ENCODE assay signal across 8 mouse cellular contexts in the genomic region with DNA sequence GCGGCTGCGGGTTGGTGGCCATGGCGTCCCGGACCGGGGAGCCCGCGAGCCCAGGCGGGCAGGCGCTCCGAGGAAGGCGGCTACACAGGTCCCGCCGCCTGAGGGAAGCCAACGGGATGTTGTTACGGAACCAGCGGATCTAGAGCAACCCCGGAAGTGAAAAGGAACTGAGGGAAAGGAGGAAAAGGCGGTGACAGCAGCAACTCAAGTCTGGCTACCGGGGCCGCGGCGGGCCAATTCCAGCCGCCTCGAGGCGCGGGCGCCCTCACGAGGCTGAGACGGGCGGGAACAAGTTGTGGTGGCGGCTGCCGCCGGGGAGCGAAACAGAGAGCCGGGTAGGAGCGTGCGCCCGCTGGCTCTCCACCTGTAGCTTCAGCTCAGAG. TPM values are rescaled to one million over a fixed set of nuclear protein-coding genes. Genes with fewer than 3 reads are reported as not detected.
DNase-seq lines count a peak whose midpoint lies in the region; ATAC-seq and TF ChIP-seq lines count a peak whose summit lies in the region.

Gene Bod1l, minus strand, starts transcription at position 169 of the 383 bp plus-strand sequence.

- peak; percentile 81 for ATAC-seq in G1E (ENCODE audit: extremely low read depth, insufficient number of reproducible peaks, low FRiP score, poor library complexity, severe bottlenecking)
- peak; percentile 96 for ATAC-seq in forebrain, embryonic 16.5 days
- peak; percentile 96 for ATAC-seq in lung, embryonic 14.5 days (ENCODE audit: insufficient read depth)

- no peaks in the 10 kb centered on the region for H3K27me3 ChIP-seq in G1E (ENCODE audit: insufficient read depth, low read length)
- H3K27me3 ChIP-seq in forebrain, embryonic 16.5 days (replicated peaks; ENCODE audit: control insufficient read depth, insufficient read depth, low read length): no peaks in the 10 kb centered on the region
- no peaks in the 10 kb centered on the region for H3K27me3 ChIP-seq in lung, embryonic 14.5 days (ENCODE audit: insufficient read depth, low read length)
- H3K27me3 ChIP-seq in thymus, adult 2 months (ENCODE audit: control insufficient read depth, insufficient read depth, low read length): no peaks in the 10 kb centered on the region

- intact Hi-C loops in heart, postnatal 36 days (cut with DNase I): loop anchor here (5.0 to 10.0 kb wide), 2 partner anchors 137 to 1401 kb away; partner anchors contain the start of gene Rab28

- TF ChIP-seq CTCF in G1E (IDR thresholded peaks at IDR 0.05; ENCODE audit: low read depth, low read length): no peak
- peak; percentile 73 for TF ChIP-seq CTCF in layer of hippocampus, adult 2 months (conservative IDR thresholded peaks at IDR 0.05)
- TF ChIP-seq CTCF in lung, embryonic 14.5 days (IDR thresholded peaks at IDR 0.05; ENCODE audit: low read depth): peak; percentile 59
- 0 out of 2 replicates have a peak, but pooled peaks have one; percentile 19 for TF ChIP-seq CTCF in olfactory bulb, adult 2 months (IDR thresholded peaks at IDR 0.05; ENCODE audit: insufficient read depth, low read depth, low read length)
- peak; percentile 74 for TF ChIP-seq CTCF in thymus, adult 2 months (IDR thresholded peaks at IDR 0.05; ENCODE audit: borderline replicate concordance, control insufficient read depth, extremely low read depth, insufficient read depth, low read length, poor library complexity)

- 0% methylated on average over 36 of the region's 38 CpGs for WGBS in forebrain, embryonic 16.5 days
- under 1% methylated on average over 38 of the region's 38 CpGs for WGBS in lung, embryonic 14.5 days
- under 1% methylated on average over 38 of the region's 38 CpGs for WGBS in olfactory bulb, adult 2 months
- WGBS in thymus, adult 2 months: under 1% methylated on average over 38 of the region's 38 CpGs

- H3K27ac ChIP-seq in forebrain, embryonic 16.5 days (ENCODE audit: low read length): peak within 1 kb of the TSS; percentile 56
- H3K27ac ChIP-seq in layer of hippocampus, adult 2 months: peak within 1 kb of the TSS; percentile 78
- peak within 1 kb of the TSS; percentile 70 for H3K27ac ChIP-seq in lung, embryonic 14.5 days (ENCODE audit: low read depth)
- H3K27ac ChIP-seq in olfactory bulb, adult 2 months (ENCODE audit: insufficient read depth, low read depth, low read length): no peak within 1 kb of the TSS
- H3K27ac ChIP-seq in thymus, adult 2 months (ENCODE audit: control insufficient read depth, insufficient read depth, low read length): peak within 1 kb of the TSS; percentile 31; the same call in 1 of the 2 replicates

- H3K4me3 ChIP-seq in G1E (ENCODE audit: low read depth, low read length): peak within 1 kb of the TSS; percentile 97
- peak within 1 kb of the TSS; percentile 74 for H3K4me3 ChIP-seq in forebrain, embryonic 16.5 days (replicated peaks; ENCODE audit: low read length)
- H3K4me3 ChIP-seq in layer of hippocampus, adult 2 months: peak within 1 kb of the TSS; percentile 98
- peak within 1 kb of the TSS; percentile 96 for H3K4me3 ChIP-seq in lung, embryonic 14.5 days (ENCODE audit: low read depth, low read length)
- peak within 1 kb of the TSS; percentile 93 for H3K4me3 ChIP-seq in olfactory bulb, adult 2 months (ENCODE audit: insufficient read depth, low read depth, low read length)
- H3K4me3 ChIP-seq in thymus, adult 2 months (ENCODE audit: control insufficient read depth, insufficient read depth, low read length): peak within 1 kb of the TSS; percentile 86

- H3K36me3 ChIP-seq in G1E (replicated peaks): peaks cover 21% of the 10 kb centered on the region
- H3K36me3 ChIP-seq in forebrain, embryonic 16.5 days (ENCODE audit: control insufficient read depth, insufficient read depth): no peaks in the 10 kb centered on the region
- H3K36me3 ChIP-seq in lung, embryonic 14.5 days (ENCODE audit: insufficient read depth): peaks cover 5% of the 10 kb centered on the region; the same call in 1 of the 2 replicates
- H3K36me3 ChIP-seq in thymus, adult 2 months (ENCODE audit: control insufficient read depth, insufficient read depth, low read length): no peaks in the 10 kb centered on the region

- H3K9ac ChIP-seq in forebrain, embryonic 16.5 days (replicated peaks; ENCODE audit: low read depth, low read length): peak within 1 kb of the TSS; percentile 89
- H3K9ac ChIP-seq in lung, embryonic 14.5 days: peak within 1 kb of the TSS; percentile 96

- H3K4me1 ChIP-seq in G1E (ENCODE audit: insufficient read depth, low read depth, low read length): peaks cover 23% of the 10 kb centered on the region
- H3K4me1 ChIP-seq in forebrain, embryonic 16.5 days (replicated peaks; ENCODE audit: control insufficient read depth, insufficient read depth, low read length): peaks cover 15% of the 10 kb centered on the region
- H3K4me1 ChIP-seq in lung, embryonic 14.5 days (ENCODE audit: insufficient read depth): 0 out of 2 replicates have a peak, but pooled peaks cover 5% of the 10 kb centered on the region
- peaks cover 6% of the 10 kb centered on the region for H3K4me1 ChIP-seq in olfactory bulb, adult 2 months (ENCODE audit: control insufficient read depth, insufficient read depth, low read length)
- peaks cover 14% of the 10 kb centered on the region for H3K4me1 ChIP-seq in thymus, adult 2 months (replicated peaks; ENCODE audit: control insufficient read depth, insufficient read depth, low read length)

- no peaks in the 10 kb centered on the region for H3K9me3 ChIP-seq in G1E (replicated peaks)
- H3K9me3 ChIP-seq in forebrain, embryonic 16.5 days (ENCODE audit: control insufficient read depth, low read length): no peaks in the 10 kb centered on the region
- H3K9me3 ChIP-seq in lung, embryonic 14.5 days (ENCODE audit: low read depth, low read length): no peaks in the 10 kb centered on the region

- peak; percentile 87 for DNase-seq in G1E (ENCODE audit: low spot score)
- peak; percentile 96 to 99 for DNase-seq in cerebellum, adult 18-20 months
- peak; percentile 95 to 98 for DNase-seq in heart, postnatal 36 days
- DNase-seq in layer of hippocampus, adult 2 months (ENCODE audit: low spot score in 2 of 2): peak; percentile 98
- peak; percentile 97 for DNase-seq in lung, embryonic 14.5 days
- peak; percentile 97 for DNase-seq in thymus, adult 2 months

- TF ChIP-seq POLR2A in olfactory bulb, adult 2 months (IDR thresholded peaks at IDR 0.05; ENCODE audit: insufficient read depth, low read depth, low read length): peak; percentile 29; the same call in 1 of the 2 replicates
- no peak for TF ChIP-seq POLR2A in thymus, adult 2 months (IDR thresholded peaks at IDR 0.05; ENCODE audit: control insufficient read depth, extremely low read depth, insufficient read depth, low read length, poor library complexity)

- peak within 1 kb of the TSS; percentile 54 for H3K4me2 ChIP-seq in forebrain, embryonic 16.5 days (ENCODE audit: low read length)
- peak within 1 kb of the TSS; percentile 67 for H3K4me2 ChIP-seq in lung, embryonic 14.5 days

RNA-seq across cellular contexts. Expression of gene Bod1l, which starts in this region (rescaled TPM):
- total RNA-seq in G1E (2014; fragmentation: Nextera tagmentation) (72.1 and 86.7 TPM in 2 replicates), G1E (2017) (40.8 and 50.6 TPM in 2 replicates)
- polyA plus RNA-seq in G1E (2012): 7.8 and 9.4 TPM in 2 replicates
- polyA plus RNA-seq in forebrain, embryonic 16.5 days (2015; fragmentation: Nextera tagmentation; extraction: Ambion mirVana): 28.4 and 30.2 TPM in 2 replicates
- 10 to 100 TPM; 19.2 to 19.6 TPM for total RNA-seq in heart, postnatal 36 days (2021)
- 10 to 100 TPM; 38.7 to 43.1 TPM for total RNA-seq in layer of hippocampus, adult 2 months (2021)
- polyA plus RNA-seq in lung, embryonic 14.5 days (2014; fragmentation: Nextera tagmentation; extraction: Ambion mirVana): 21.9 and 23.9 TPM in 2 replicates
- polyA plus RNA-seq in olfactory bulb, adult 2 months (2012; ENCODE audit: insufficient read depth, insufficient read length, low replicate concordance, missing spikeins): 80.0 TPM in 1 of 2 replicates, not detected in the other
- polyA plus RNA-seq in thymus, adult 2 months (2012; rRNA removed): 7.5 and 8.4 TPM in 2 replicates
